Mouse (Mus musculus) C2C12 (cell line): Measurements from ENCODE around the gene Xylt1.

Source experiments
- CEBPB ChIP-seq: IDR thresholded peaks from one replicate; pipeline ENCODE4 v1.6.1; 2011; ENCODE audit warnings: low read depth, mild to moderate bottlenecking, control low read depth, moderate library complexity
- CTCF ChIP-seq: IDR thresholded peaks from one replicate; pipeline ENCODE4 v1.5.1; 2011; ENCODE audit not compliant: control insufficient read depth, insufficient read depth, insufficient read length
- FOSL1 ChIP-seq: IDR thresholded peaks from one replicate; pipeline ENCODE4 v1.8.0; 2011; ENCODE audit warnings: mild to moderate bottlenecking, low read length; ENCODE audit not compliant: poor library complexity, insufficient read depth, severe bottlenecking
- MAX ChIP-seq: IDR thresholded peaks from one replicate; pipeline ENCODE4 v1.6.1; 2011; ENCODE audit warnings: mild to moderate bottlenecking, control low read depth
- MYOD1 ChIP-seq: IDR thresholded peaks from one replicate; pipeline ENCODE4 v1.6.1; 2011; ENCODE audit warnings: low read depth; ENCODE audit not compliant: control insufficient read depth, insufficient read length
- MYOG ChIP-seq: IDR thresholded peaks from one replicate; pipeline ENCODE4 v1.6.1; 2011; ENCODE audit not compliant: control insufficient read depth, insufficient read length; ENCODE audit errors: extremely low read depth
- USF1 ChIP-seq: IDR thresholded peaks from one replicate; pipeline ENCODE4 v1.6.1; 2011; ENCODE audit warnings: low read depth, mild to moderate bottlenecking, control low read depth, moderate library complexity

- TF ChIP-seq CTCF (no peak), MYOD1 (no peak), USF1 (no peak), MAX (no peak), CEBPB (no peak), FOSL1 (no peak), MYOG (no peak)
These were observed 13.6 kb downstream of the Xylt1 start for GRCm38 (mm10) chr7:117394380-117394779.
